Mouse (Mus musculus): ENCODE results near the gene Dnah5. TPM values are rescaled to one million over a fixed set of nuclear protein-coding genes. Genes with fewer than 3 reads are reported as not detected.
"Not testable (repeated sequence)": the region's sequence is repeated elsewhere in the genome, so short reads cannot be mapped to it uniquely, and the experiment has no call there.

The Dnah5 gene
- total RNA-seq, 2 experiments from 2014 or later = not detected

DNA sequence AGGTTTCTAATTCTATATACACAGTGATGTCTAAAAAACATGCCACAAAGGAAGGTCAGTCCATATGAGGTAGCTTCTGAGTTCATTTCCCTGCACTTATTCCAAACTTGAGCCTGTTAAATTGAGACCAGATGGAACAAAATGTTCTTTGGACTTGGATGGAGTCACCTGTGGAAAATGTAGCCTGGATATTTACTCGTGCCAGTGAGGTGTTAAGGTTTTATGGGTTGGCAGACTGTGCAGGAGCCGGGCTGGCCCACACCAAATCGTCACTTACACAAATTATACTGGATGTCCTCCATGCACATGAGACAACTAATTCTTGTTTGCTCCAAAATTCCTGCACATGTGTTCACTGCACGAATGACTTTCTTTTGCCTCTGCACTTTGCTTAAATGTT lies 236.2 kb downstream of the Dnah5 start:
- no peak for ATAC-seq (replicated peaks; ENCODE audit: low FRiP score, poor library complexity, severe bottlenecking)

DNA sequence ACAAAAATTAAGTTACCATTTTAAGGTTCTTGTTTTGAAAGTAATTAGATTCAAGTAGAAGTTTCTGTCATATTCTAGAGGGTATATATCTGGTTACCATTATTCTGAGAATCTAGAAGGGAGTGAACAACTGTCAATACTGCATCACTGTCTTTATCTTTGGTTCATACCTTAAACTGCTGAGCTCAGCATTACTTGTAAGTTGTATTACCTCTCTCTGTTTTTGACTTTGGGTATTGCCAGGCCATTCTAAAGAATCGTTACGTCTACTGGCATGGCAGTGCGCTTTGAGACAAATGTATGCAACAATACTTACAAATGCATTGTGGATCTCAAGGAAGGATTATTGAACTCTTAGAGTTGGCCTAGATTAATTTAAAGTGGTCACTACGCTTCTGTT lies 240.9 kb downstream of the Dnah5 start:
- no peak for ATAC-seq (replicated peaks; ENCODE audit: low FRiP score, poor library complexity, severe bottlenecking)

GRCm38 (mm10) chr15:28461091-28461778 lies 257.7 kb downstream of the Dnah5 start:
- ATAC-seq (replicated peaks; ENCODE audit: low FRiP score, poor library complexity, severe bottlenecking) = not testable (repeated sequence)

DNA sequence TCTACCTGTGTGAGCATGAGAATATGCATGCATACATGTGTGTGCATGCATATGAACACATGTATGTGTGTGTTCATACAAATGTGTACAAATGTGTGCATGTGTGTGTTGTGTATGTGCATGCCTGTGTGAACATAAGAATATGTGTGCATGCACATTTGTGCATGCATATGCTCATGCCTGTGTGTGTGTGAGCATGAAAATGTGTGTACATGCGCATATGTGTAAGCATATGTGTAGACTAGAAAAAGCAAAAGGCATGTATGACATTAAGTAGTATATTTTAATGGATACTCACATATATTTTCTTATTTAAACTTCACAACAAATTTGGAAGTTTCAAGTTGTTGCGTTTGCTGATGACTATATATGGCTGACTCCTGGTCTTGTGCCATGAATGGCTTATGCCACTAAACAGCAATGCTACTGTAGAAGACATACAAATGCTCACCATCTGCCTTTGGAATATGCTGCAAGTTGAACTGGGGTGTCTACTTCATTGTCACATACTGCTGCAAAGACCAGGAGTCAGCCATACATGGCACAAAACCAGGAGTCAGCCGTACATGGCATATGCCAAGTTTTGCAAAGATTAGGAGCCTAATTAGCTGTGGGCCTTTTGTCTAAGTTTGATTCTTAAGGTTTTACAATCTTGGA lies 263.2 kb downstream of the Dnah5 start:
- ATAC-seq (replicated peaks; ENCODE audit: low FRiP score, poor library complexity, severe bottlenecking) = no peak

DNA sequence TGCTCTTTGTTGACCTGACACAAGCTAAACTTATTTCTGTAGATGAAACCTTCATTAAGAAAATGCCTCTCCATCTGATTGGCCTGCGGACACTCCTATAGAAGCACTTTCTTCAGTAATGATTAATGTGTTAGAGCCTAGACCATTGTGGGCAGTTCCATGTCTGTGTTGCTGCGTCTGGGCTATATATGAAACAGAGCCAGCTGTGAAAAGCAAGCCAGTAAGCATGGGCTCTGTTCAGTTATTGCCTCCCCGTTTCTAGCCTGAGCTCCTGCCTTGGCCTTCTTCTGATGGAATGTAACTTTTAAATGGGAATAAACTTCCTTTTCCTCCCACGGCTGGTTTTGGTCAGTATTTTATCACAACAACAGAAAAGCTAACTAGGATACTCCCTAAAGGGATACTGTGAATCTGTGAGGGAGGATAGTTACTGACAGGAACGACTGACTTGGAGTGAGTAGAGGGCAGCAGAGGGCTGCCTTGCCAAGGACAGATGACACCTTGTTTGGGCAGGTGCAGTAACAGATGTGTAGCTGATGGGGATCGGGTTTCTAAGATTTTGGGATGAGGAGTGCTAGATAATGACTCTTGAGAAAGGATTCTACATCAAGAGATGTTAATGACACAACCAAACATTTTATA lies 270.3 kb downstream of the Dnah5 start:
- ATAC-seq (replicated peaks; ENCODE audit: low FRiP score, poor library complexity, severe bottlenecking) = no peak

- ATAC-seq (replicated peaks; ENCODE audit: low FRiP score, poor library complexity, severe bottlenecking) = no peak
Measured at GRCm38 (mm10) chr15:28502820-28503219, 299.3 kb downstream of the Dnah5 start.

GRCm38 (mm10) chr15:28515176-28515575 lies 311.6 kb downstream of the Dnah5 start:
- no peak for ATAC-seq (replicated peaks; ENCODE audit: low FRiP score, poor library complexity, severe bottlenecking)

Other genes starting within 250 kb of the Dnah5 start
- 6.3 and 9.0 TPM in 2 replicates for gene Trio, start 177.9 kb upstream of the Dnah5 start, total RNA-seq (2015; ENCODE audit: low replicate concordance)
- 3.4 and 5.5 TPM in 2 replicates for gene Trio, start 177.9 kb upstream of the Dnah5 start, total RNA-seq (2017; ENCODE audit: low replicate concordance)

Measured in erythroid progenitor cell, adult 5-6 weeks (primary cell).